Mouse (Mus musculus) lung, embryonic 16.5 days (tissue): ENCODE measurements around the gene Nphp1. TPM values are rescaled to one million over a fixed set of nuclear protein-coding genes. Genes with fewer than 3 reads are reported as not detected.

ENCODE experiments used
- ATAC-seq: fragments of 200-750 bp; cut with Nextera tagmentation; 2 replicates; pipeline ENCODE4 v1.8.0; 2017; ENCODE audit warnings: low read depth, mild to moderate bottlenecking, moderate library complexity
- H3K27ac ChIP-seq: fragments of 300-500 bp; sonication (generic); 2 replicates; pipeline ENCODE4 v1.5.1; 2014; ENCODE audit warnings: mild to moderate bottlenecking, control low read depth, low read length
- H3K27me3 ChIP-seq: fragments of 300-500 bp; sonication (generic); 2 replicates; pipeline ENCODE4 v1.6.1; 2014; ENCODE audit warnings: low read depth, low read length, mixed read lengths; ENCODE audit not compliant: control insufficient read depth, insufficient read depth
- H3K36me3 ChIP-seq: fragments of 300-500 bp; sonication (generic); 2 replicates; pipeline ENCODE4 v1.6.1; 2014; ENCODE audit warnings: low read length; ENCODE audit not compliant: control insufficient read depth, insufficient read depth
- H3K4me1 ChIP-seq: fragments of 300-500 bp; sonication (generic); replicated peaks from 2 replicates; pipeline ENCODE4 v1.6.1; 2014; ENCODE audit warnings: low read length, mixed read lengths; ENCODE audit not compliant: control insufficient read depth, insufficient read depth
- H3K4me2 ChIP-seq: fragments of 300-500 bp; sonication (generic); 2 replicates; pipeline ENCODE4 v1.6.1; 2014; ENCODE audit warnings: low read depth, low read length, control low read depth
- H3K4me3 ChIP-seq: fragments of 300-500 bp; sonication (generic); 2 replicates; pipeline ENCODE4 v1.5.1; 2014; ENCODE audit warnings: mild to moderate bottlenecking, low read length, control low read depth
- H3K9ac ChIP-seq: fragments of 300-500 bp; sonication (generic); 2 replicates; pipeline ENCODE4 v1.6.1; 2014; ENCODE audit warnings: low read length, control low read depth
- H3K9me3 ChIP-seq: fragments of 300-500 bp; sonication (generic); 2 replicates; pipeline ENCODE4 v1.6.1; 2016; ENCODE audit warnings: low read length; ENCODE audit not compliant: control insufficient read depth
- WGBS: fragments of 180-500 bp; shearing (Covaris S2); extraction: QIAGEN DNeasy Blood & Tissue Kit; methylation state at CpG from one replicate; pipeline ENCODE4 v1.1.7; 2014; 5-methylcytosine and 5-hydroxymethylcytosine counted together
- polyA plus RNA-seq: library from polyadenylated mRNA; unstranded; fragments of >200 nt; fragmentation: Nextera tagmentation; extraction: Ambion mirVana; gene quantifications from 2 replicates; pipeline ENCODE4 v1.2.1, GENCODE M21; 2015

The Nphp1 gene
- polyA plus RNA-seq, 1 experiment from 2014 or later, result 41.5 TPM

DNA sequence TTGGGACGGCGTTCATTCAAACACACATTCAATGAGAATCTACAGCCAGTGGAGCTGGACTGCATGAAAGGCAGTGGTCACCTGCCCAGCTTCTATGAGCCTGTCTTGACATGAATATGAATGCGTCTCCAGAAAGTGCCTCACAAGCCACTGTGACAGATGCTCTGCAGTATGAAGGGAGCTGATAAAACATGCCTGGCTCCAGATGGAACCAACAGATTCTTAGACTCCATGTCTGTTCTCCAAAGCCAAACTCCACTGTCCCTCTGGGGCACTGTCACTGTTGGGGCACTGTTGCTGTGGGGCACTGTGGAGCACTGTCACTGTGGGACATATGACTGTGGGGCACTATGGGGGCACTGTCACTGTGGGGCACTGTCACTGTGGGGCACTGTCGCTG is 34.6 kb downstream of the Nphp1 start:
- Histone ChIP-seq H3K4me1 (no peaks in the 10 kb centered on the region), H3K4me2 (no peak overlapping the region), H3K9me3 (no peaks in the 10 kb centered on the region), H3K9ac (no peak overlapping the region), H3K27ac (no peak overlapping the region), H3K36me3 (no peaks in the 10 kb centered on the region), H3K4me3 (no peak overlapping the region), H3K27me3 (no peaks in the 10 kb centered on the region)
- 92% methylated on average over 4 of the region's 4 CpGs for WGBS
- no peak for ATAC-seq

GRCm38 (mm10) chr2:127751849-127752610 is 36.7 kb downstream of the Nphp1 start:
- no peak overlapping the region for H3K4me3 ChIP-seq
- no peaks in the 10 kb centered on the region for H3K9me3 ChIP-seq
- H3K4me1 ChIP-seq, result no peaks in the 10 kb centered on the region
- ATAC-seq, result no peak
- H3K27ac ChIP-seq, result no peak overlapping the region
- H3K9ac ChIP-seq, result no peak overlapping the region
- H3K27me3 ChIP-seq, result no peaks in the 10 kb centered on the region
- H3K4me2 ChIP-seq, result no peak overlapping the region
- no peaks in the 10 kb centered on the region for H3K36me3 ChIP-seq
- 67% methylated on average over 11 of the region's 11 CpGs for WGBS

DNA sequence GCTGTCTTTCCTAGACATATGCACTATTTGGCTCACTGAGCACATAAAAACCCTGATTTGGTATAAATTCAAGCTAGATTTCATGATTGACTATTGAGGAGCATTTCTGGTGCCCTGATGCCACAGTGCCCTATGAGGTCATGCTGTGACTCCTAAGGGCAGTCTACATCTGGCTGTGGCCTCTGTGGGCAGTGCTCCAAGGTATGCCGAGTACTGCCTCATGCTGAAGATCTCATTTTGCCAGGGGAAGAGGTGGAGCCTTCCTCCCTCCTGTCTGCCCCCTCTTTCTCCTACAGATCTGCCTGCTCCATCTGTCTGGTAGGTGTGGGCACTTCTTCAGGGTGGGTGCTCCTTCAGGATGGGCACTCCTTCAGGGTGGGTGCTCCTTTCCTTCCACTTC is 39.3 kb downstream of the Nphp1 start:
- Histone ChIP-seq H3K27me3 (no peaks in the 10 kb centered on the region), H3K36me3 (peaks cover 3% of the 10 kb centered on the region; the same call in 1 of the 2 replicates), H3K4me3 (no peak overlapping the region), H3K9me3 (no peaks in the 10 kb centered on the region), H3K27ac (no peak overlapping the region), H3K4me2 (no peak overlapping the region), H3K9ac (no peak overlapping the region), H3K4me1 (no peaks in the 10 kb centered on the region)
- ATAC-seq, result no peak
- 38% methylated on average over 1 of the region's 1 CpGs for WGBS

DNA sequence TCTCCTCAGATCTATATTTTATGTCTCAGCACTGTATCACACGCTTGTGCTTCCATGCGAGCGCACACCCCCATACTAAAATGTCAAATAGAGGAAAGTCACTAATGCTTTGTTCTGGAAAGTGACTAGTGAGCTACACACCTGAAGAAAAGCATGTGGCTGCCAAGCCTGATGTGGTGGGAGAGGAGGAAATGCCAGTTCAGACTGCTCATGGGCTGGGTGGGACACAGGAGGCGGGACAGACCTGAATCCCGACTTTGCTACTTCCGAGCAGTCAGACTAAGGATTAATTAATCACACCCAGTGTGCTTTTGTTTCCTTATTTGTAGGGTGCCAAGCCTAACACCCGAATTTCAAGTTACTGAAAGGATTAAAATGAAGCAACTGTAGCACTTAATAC is 40.4 kb downstream of the Nphp1 start:
- no peaks in the 10 kb centered on the region for H3K9me3 ChIP-seq
- no peaks in the 10 kb centered on the region for H3K4me1 ChIP-seq
- H3K9ac ChIP-seq, result no peak overlapping the region
- 70% methylated on average over 7 of the region's 7 CpGs for WGBS
- no peak overlapping the region for H3K4me3 ChIP-seq
- H3K27me3 ChIP-seq, result no peaks in the 10 kb centered on the region
- H3K4me2 ChIP-seq, result no peak overlapping the region
- peaks cover 3% of the 10 kb centered on the region; the same call in 1 of the 2 replicates for H3K36me3 ChIP-seq
- no peak for ATAC-seq
- no peak overlapping the region for H3K27ac ChIP-seq

- Histone ChIP-seq H3K4me1 (no peaks in the 10 kb centered on the region), H3K36me3 (peaks cover 3% of the 10 kb centered on the region; the same call in 1 of the 2 replicates), H3K4me3 (no peak overlapping the region), H3K9ac (no peak overlapping the region), H3K27me3 (no peaks in the 10 kb centered on the region), H3K27ac (no peak overlapping the region), H3K9me3 (no peaks in the 10 kb centered on the region), H3K4me2 (no peak overlapping the region)
- 49% methylated on average over 3 of the region's 3 CpGs for WGBS
- peak; percentile 34; the same call in 1 of the 2 replicates for ATAC-seq
These were observed 46.1 kb downstream of the Nphp1 start for GRCm38 (mm10) chr2:127742637-127743036.

DNA sequence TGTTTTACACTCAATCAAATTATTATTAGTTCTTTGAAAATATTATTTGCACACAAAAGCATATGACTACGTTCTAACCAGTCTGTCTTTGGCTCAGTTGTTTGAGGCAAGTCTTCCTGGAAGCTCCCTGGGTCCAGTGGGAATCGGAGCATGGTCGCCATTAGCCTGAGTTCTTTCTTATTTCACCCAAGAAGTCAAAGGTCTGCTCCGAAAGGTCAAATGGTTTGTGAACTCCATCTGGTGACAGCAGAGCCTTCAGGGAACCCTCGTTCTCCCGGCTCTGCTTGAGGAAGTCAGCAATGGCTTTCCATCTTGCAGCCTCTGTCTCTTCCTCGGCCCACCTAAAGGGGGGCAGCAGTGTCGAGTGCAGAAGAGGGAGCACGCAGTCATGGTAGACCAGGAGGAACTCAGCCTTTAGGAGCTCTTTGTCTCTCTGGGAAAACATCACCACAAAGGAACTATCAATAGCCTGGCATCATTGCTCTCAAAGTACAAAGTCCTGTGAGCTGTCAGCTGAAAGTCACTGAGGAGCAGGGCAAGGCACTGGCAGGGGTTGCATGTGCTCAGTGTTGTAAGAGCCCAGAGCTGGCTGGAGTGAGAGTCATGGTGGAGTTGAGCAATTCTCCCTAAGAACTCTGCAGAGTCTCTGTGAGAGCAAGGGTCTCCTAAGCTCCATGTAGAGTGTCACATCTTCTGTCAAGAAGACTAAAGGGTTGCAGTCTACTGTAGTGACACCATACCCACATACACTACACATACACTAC is 47.8 kb downstream of the Nphp1 start:
- 72% methylated on average over 9 of the region's 9 CpGs for WGBS
- Histone ChIP-seq H3K27me3 (no peaks in the 10 kb centered on the region), H3K27ac (no peak overlapping the region), H3K9me3 (no peaks in the 10 kb centered on the region), H3K4me2 (no peak overlapping the region), H3K9ac (no peak overlapping the region), H3K36me3 (peaks cover 3% of the 10 kb centered on the region; the same call in 1 of the 2 replicates), H3K4me3 (no peak overlapping the region), H3K4me1 (no peaks in the 10 kb centered on the region)
- ATAC-seq, result no peak

- H3K27me3 ChIP-seq, result no peaks in the 10 kb centered on the region
- no peak overlapping the region for H3K9ac ChIP-seq
- ATAC-seq, result no peak
- 68% methylated on average over 3 of the region's 3 CpGs for WGBS
- H3K4me1 ChIP-seq, result no peaks in the 10 kb centered on the region
- no peak overlapping the region for H3K4me2 ChIP-seq
- no peak overlapping the region for H3K4me3 ChIP-seq
- no peaks in the 10 kb centered on the region for H3K9me3 ChIP-seq
- no peak overlapping the region for H3K27ac ChIP-seq
- H3K36me3 ChIP-seq, result no peaks in the 10 kb centered on the region
These were observed 50.8 kb downstream of the Nphp1 start for GRCm38 (mm10) chr2:127737885-127738284.

GRCm38 (mm10) chr2:127736631-127737209 is 52.0 kb downstream of the Nphp1 start:
- WGBS, result 53% methylated on average over 6 of the region's 6 CpGs
- Histone ChIP-seq H3K4me3 (no peak overlapping the region), H3K4me1 (no peaks in the 10 kb centered on the region), H3K9me3 (no peaks in the 10 kb centered on the region), H3K27me3 (no peaks in the 10 kb centered on the region), H3K36me3 (no peaks in the 10 kb centered on the region), H3K9ac (no peak overlapping the region), H3K27ac (no peak overlapping the region), H3K4me2 (no peak overlapping the region)
- no peak for ATAC-seq

GRCm38 (mm10) chr2:127735512-127736145 is 53.1 kb downstream of the Nphp1 start:
- WGBS, result 65% methylated on average over 9 of the region's 9 CpGs

More at GRCm38 (mm10) chr2:127735512-127736145, 53.1 kb downstream of the Nphp1 start:
- H3K27ac ChIP-seq, result no peak overlapping the region
- H3K27me3 ChIP-seq, result no peaks in the 10 kb centered on the region
- H3K9ac ChIP-seq, result no peak overlapping the region
- H3K36me3 ChIP-seq, result no peaks in the 10 kb centered on the region
- ATAC-seq, result no peak
- H3K4me3 ChIP-seq, result no peak overlapping the region
- H3K9me3 ChIP-seq, result no peaks in the 10 kb centered on the region
- no peak overlapping the region for H3K4me2 ChIP-seq
- peaks cover 2% of the 10 kb centered on the region; the same call in 1 of the 2 replicates for H3K4me1 ChIP-seq
